Mouse (Mus musculus) forebrain, embryonic 13.5 days (tissue): ENCODE measurements around the gene Psma7. TPM values are rescaled to one million over a fixed set of nuclear protein-coding genes. Genes with fewer than 3 reads are reported as not detected.

Source experiments
- ATAC-seq: fragments of 200-750 bp; cut with Nextera tagmentation; 2 replicates; pipeline ENCODE4 v1.8.0; 2017
- H3K27ac ChIP-seq: fragments of 300-500 bp; sonication (generic); 2 replicates; pipeline ENCODE4 v1.5.1; 2015; ENCODE audit warnings: inconsistent platforms, mild to moderate bottlenecking, moderate library complexity
- H3K27me3 ChIP-seq: fragments of 300-500 bp; sonication (generic); 2 replicates; pipeline ENCODE4 v1.6.1; 2015; ENCODE audit warnings: mild to moderate bottlenecking, inconsistent platforms
- H3K36me3 ChIP-seq: fragments of 300-500 bp; sonication (generic); 2 replicates; pipeline ENCODE4 v1.6.1; 2015; ENCODE audit warnings: mild to moderate bottlenecking, inconsistent platforms; ENCODE audit not compliant: poor library complexity, severe bottlenecking
- H3K4me1 ChIP-seq: fragments of 300-500 bp; sonication (generic); 2 replicates; pipeline ENCODE4 v1.6.1; 2015; ENCODE audit warnings: inconsistent platforms
- H3K4me2 ChIP-seq: fragments of 300-500 bp; sonication (generic); 2 replicates; pipeline ENCODE4 v1.6.1; 2015; ENCODE audit warnings: inconsistent platforms, mild to moderate bottlenecking, moderate library complexity
- H3K4me3 ChIP-seq: fragments of 300-500 bp; sonication (generic); 2 replicates; pipeline ENCODE4 v1.5.1; 2015; ENCODE audit warnings: mild to moderate bottlenecking, inconsistent platforms
- H3K9ac ChIP-seq: fragments of 300-500 bp; sonication (generic); 2 replicates; pipeline ENCODE4 v1.6.1; 2015; ENCODE audit warnings: mild to moderate bottlenecking, inconsistent platforms
- H3K9me3 ChIP-seq: fragments of 300-500 bp; sonication (generic); replicated peaks from 2 replicates; pipeline ENCODE4 v1.6.1; 2016; ENCODE audit warnings: inconsistent platforms
- WGBS: fragments of 180-500 bp; shearing (Covaris S2); methylation state at CpG from one replicate; pipeline ENCODE4 v1.1.7; 2015; 5-methylcytosine and 5-hydroxymethylcytosine counted together
- polyA plus RNA-seq: library from polyadenylated mRNA; unstranded; fragments of >200 nt; fragmentation: Nextera tagmentation; extraction: Ambion mirVana; gene quantifications from 2 replicates; pipeline ENCODE4 v1.2.1, GENCODE M21; 2015

Gene Psma7
- polyA plus RNA-seq = 716 and 737 TPM in 2 replicates

GRCm38 (mm10) chr2:180042256-180042857 is at the start of gene Psma7, which contains the start of gene Ss18l1:
Psma7 (minus strand) TSS chr2:180042433.
Ss18l1 (plus strand) TSS chr2:180042509.
- peak; percentile 95 for ATAC-seq
- Histone ChIP-seq H3K9me3 (no peaks in the 10 kb centered on the region), H3K4me2 (peak within 1 kb of the TSS; percentile 87), H3K36me3 (peaks cover 31% of the 10 kb centered on the region), H3K4me1 (peaks cover 43% of the 10 kb centered on the region), H3K9ac (peak within 1 kb of the TSS; percentile 86), H3K4me3 (peak within 1 kb of the TSS; percentile 73), H3K27ac (peak within 1 kb of the TSS; percentile 93), H3K27me3 (no peaks in the 10 kb centered on the region)
- WGBS = 1% methylated on average over 71 of the region's 78 CpGs

DNA sequence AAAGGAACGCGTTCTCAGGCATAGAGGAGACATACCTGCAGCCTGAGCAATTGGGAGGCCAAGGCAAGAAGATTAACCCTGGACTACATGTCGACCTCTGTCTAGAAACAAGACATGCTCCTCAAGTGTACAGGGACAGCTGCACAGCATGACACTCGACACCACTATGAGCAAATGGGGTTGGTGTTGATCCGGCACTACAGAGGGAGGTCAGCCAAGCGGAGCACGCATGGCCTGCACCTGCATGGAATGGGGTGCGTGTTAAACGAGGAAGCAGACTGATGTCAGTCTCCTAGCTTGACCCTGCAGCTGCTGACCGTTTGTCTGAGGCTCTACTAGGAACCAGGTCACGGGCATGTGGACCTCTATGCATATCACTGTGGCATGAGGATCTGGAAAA is 48.1 kb upstream of the Psma7 start:
- Histone ChIP-seq H3K27me3 (no peaks in the 10 kb centered on the region), H3K9ac (no peak overlapping the region), H3K4me3 (no peak overlapping the region), H3K4me1 (peaks cover 13% of the 10 kb centered on the region), H3K36me3 (peaks cover 16% of the 10 kb centered on the region), H3K4me2 (no peak overlapping the region), H3K9me3 (no peaks in the 10 kb centered on the region; the same call in 1 of the 2 replicates), H3K27ac (no peak overlapping the region)
- 70% methylated on average over 11 of the region's 11 CpGs for WGBS
- ATAC-seq = no peak

DNA sequence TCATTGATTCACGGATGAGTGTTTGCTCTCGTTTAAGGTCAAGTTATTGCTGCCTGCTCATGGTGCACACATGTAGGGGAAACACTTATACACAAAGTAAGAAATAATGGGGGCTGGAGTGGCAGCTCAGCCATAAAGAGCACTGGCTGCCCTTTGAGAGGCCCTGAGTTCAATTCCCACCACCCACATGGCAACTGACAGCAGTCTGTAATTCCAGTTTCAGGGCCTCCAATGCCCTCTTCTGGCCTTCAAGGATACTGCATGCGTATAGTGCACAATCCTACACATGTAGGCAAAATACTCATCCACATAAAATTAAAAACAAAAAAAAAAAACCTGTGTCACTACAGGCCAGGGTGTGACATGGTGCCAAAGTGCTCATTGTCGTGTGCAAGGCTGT is 45.2 kb upstream of the Psma7 start:
- Histone ChIP-seq H3K27ac (no peak overlapping the region), H3K36me3 (peaks cover 37% of the 10 kb centered on the region), H3K27me3 (no peaks in the 10 kb centered on the region), H3K4me2 (no peak overlapping the region), H3K9ac (no peak overlapping the region), H3K9me3 (no peaks in the 10 kb centered on the region; the same call in 1 of the 2 replicates), H3K4me1 (peaks cover 12% of the 10 kb centered on the region), H3K4me3 (no peak overlapping the region)
- ATAC-seq = no peak
- WGBS = 89% methylated on average over 4 of the region's 4 CpGs

DNA sequence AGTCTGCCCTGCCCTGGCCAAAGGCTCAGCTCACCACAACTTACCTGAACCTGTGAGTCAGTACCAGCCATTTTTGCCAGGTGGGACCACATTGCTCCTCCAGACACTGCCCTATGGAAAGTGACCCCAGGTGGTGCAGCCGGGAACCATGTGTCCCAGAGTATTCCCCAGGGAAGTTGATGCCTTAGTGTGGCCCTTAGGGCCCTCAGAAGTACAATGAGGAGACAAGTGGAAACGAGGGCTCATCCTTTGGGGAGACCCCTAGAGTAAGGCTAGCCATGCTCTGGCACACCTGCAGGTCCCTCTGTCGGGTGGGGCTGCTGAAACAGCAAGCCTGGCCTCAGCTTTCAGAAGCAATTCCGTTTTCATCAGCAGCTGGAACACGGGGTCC is 44.4 kb upstream of the Psma7 start:
- Histone ChIP-seq H3K4me1 (peaks cover 12% of the 10 kb centered on the region), H3K9ac (no peak overlapping the region), H3K4me2 (no peak overlapping the region), H3K27ac (no peak overlapping the region), H3K9me3 (no peaks in the 10 kb centered on the region; the same call in 1 of the 2 replicates), H3K36me3 (peaks cover 44% of the 10 kb centered on the region), H3K4me3 (no peak overlapping the region), H3K27me3 (no peaks in the 10 kb centered on the region)
- 93% methylated on average over 5 of the region's 5 CpGs for WGBS
- no peak for ATAC-seq

DNA sequence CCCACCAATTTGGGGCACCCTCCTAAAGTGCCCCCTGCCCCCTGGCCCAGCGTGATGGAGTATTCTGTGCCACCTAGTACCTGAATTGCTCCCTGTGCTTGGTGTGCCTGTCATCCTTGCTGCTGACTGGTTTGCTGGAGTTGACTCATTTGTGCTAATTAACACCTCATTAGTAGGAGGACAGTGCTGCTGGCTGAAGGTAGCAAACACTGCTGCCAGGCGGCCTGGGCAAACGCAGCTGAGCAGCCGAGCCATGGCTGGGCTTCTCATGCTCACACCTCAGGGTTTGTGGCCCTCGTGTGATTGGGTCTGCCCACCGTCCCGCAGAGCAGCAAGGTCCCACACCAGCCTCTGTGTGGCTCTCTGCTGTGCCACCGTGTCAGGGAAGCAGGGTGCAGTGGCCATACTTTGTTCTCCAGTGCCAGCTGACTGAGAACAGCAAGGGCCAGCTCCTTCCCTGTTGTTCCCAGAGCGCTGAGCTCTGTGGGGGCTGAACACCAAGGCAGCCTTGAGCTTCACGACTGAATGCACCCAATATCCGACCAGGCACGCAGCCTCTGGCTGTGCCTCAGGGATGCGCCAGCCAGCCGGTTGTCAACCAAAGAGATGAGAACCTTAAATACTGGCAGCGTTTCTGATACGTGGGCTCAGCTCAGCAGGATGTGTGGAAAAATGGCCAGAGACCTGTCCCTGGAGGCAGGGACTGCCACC is 43.8 kb upstream of the Psma7 start:
- Histone ChIP-seq H3K4me3 (no peak overlapping the region), H3K27me3 (no peaks in the 10 kb centered on the region), H3K27ac (no peak overlapping the region; the same call in 1 of the 2 replicates), H3K9me3 (no peaks in the 10 kb centered on the region; the same call in 1 of the 2 replicates), H3K9ac (no peak overlapping the region), H3K4me1 (peaks cover 12% of the 10 kb centered on the region), H3K36me3 (peaks cover 49% of the 10 kb centered on the region), H3K4me2 (no peak overlapping the region)
- peak; percentile 48 for ATAC-seq
- WGBS = 70% methylated on average over 16 of the region's 16 CpGs

DNA sequence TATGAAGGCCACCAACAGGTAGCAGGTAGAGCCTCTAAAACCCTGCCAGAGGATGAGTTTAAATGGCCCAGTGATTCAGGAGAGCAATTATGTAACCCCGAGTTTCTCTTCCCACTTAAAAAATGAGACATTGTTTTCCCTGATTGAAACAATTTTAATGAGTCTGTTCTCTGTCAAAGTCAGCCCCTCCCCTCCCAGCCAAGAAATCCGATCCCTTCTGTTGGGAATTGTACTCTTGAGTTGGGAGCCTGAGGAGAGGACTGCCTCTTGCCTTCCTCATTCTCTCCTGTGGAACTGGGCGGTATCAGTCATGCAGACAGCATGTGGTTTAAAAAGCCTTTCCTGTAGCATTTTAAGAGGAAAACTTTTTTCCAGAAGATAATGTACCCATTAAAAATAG is 42.3 kb upstream of the Psma7 start:
- WGBS = 32% methylated on average over 3 of the region's 3 CpGs
- H3K4me2 ChIP-seq = no peak overlapping the region
- H3K9ac ChIP-seq = no peak overlapping the region
- no peak for ATAC-seq
- H3K9me3 ChIP-seq = no peaks in the 10 kb centered on the region; the same call in 1 of the 2 replicates
- no peaks in the 10 kb centered on the region for H3K27me3 ChIP-seq
- peaks cover 53% of the 10 kb centered on the region for H3K36me3 ChIP-seq
- H3K4me3 ChIP-seq = no peak overlapping the region
- H3K27ac ChIP-seq = no peak overlapping the region
- peaks cover 12% of the 10 kb centered on the region for H3K4me1 ChIP-seq

DNA sequence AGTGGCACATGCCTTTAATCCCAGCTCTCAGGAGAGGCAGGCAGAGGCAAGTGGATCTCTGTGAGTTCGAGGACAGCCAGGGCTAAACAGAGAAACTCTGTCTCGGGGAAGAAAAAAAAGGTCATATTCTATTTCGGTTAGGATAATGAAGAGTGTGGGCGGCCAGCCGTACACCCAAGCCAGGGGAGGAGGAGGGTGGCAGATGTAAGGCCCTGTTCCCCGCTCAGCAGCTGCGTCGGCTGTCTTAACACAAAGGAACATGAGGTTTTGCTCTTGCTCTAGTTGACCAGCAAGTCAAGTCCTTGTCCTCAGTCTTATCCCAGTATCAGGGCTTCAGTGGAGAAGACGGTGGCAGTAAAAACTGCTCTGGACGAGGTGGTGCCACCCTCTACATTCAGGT is 40.8 kb upstream of the Psma7 start:
- Histone ChIP-seq H3K9me3 (no peaks in the 10 kb centered on the region; the same call in 1 of the 2 replicates), H3K27ac (no peak overlapping the region), H3K9ac (no peak overlapping the region), H3K4me1 (peaks cover 12% of the 10 kb centered on the region), H3K27me3 (no peaks in the 10 kb centered on the region), H3K4me3 (no peak overlapping the region), H3K4me2 (no peak overlapping the region), H3K36me3 (peaks cover 64% of the 10 kb centered on the region)
- no peak for ATAC-seq
- 88% methylated on average over 10 of the region's 10 CpGs for WGBS

- H3K36me3 ChIP-seq = peaks cover 61% of the 10 kb centered on the region
- H3K4me2 ChIP-seq = no peak overlapping the region
- H3K4me3 ChIP-seq = no peak overlapping the region
- peaks cover 3% of the 10 kb centered on the region for H3K4me1 ChIP-seq
- 93% methylated on average over 8 of the region's 8 CpGs for WGBS
- no peaks in the 10 kb centered on the region for H3K27me3 ChIP-seq
- H3K27ac ChIP-seq = no peak overlapping the region
- ATAC-seq = no peak
- H3K9ac ChIP-seq = no peak overlapping the region
- H3K9me3 ChIP-seq = no peaks in the 10 kb centered on the region
These were observed 38.4 kb upstream of the Psma7 start for GRCm38 (mm10) chr2:180080680-180081079.

GRCm38 (mm10) chr2:180077622-180078021 is 35.4 kb upstream of the Psma7 start:
- Histone ChIP-seq H3K4me2 (no peak overlapping the region), H3K9ac (no peak overlapping the region), H3K36me3 (peaks cover 43% of the 10 kb centered on the region), H3K9me3 (no peaks in the 10 kb centered on the region), H3K27me3 (no peaks in the 10 kb centered on the region), H3K4me1 (no peaks in the 10 kb centered on the region), H3K4me3 (no peak overlapping the region), H3K27ac (no peak overlapping the region)
- no peak for ATAC-seq
- 59% methylated on average over 3 of the region's 3 CpGs for WGBS

DNA sequence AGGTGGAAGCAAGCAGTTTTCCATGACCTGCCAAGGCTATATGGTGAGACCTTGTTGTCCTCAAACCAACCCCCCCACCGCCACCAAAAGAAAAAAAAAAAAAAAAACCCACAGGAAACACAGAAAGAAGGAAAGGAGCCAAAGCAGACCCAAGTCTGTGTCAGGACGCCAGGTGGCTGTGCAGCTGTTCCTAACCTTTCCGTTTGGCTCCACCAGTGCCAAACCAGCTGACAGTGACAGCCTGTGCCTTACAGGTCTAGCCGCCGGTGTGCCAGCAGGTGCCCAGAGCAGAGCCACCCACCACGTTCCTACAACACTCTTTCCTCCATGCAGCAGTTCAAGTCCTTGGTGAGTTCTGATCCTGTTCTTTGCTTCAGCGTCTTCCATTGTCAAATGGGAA is 30.7 kb upstream of the Psma7 start:
- no peaks in the 10 kb centered on the region for H3K27me3 ChIP-seq
- H3K36me3 ChIP-seq = peaks cover 20% of the 10 kb centered on the region
- no peak overlapping the region for H3K4me2 ChIP-seq
- no peak overlapping the region for H3K27ac ChIP-seq
- no peak overlapping the region for H3K4me3 ChIP-seq
- 91% methylated on average over 7 of the region's 7 CpGs for WGBS
- H3K9ac ChIP-seq = no peak overlapping the region
- H3K4me1 ChIP-seq = peaks cover 15% of the 10 kb centered on the region
- no peak for ATAC-seq
- no peaks in the 10 kb centered on the region for H3K9me3 ChIP-seq

GRCm38 (mm10) chr2:180071671-180072070 is 29.4 kb upstream of the Psma7 start:
- Histone ChIP-seq H3K27me3 (no peaks in the 10 kb centered on the region), H3K4me3 (no peak overlapping the region), H3K9ac (no peak overlapping the region), H3K4me1 (peaks cover 15% of the 10 kb centered on the region), H3K4me2 (no peak overlapping the region), H3K9me3 (no peaks in the 10 kb centered on the region), H3K36me3 (peaks cover 21% of the 10 kb centered on the region), H3K27ac (no peak overlapping the region)
- no peak for ATAC-seq
- 84% methylated on average over 2 of the region's 2 CpGs for WGBS
